Mouse (Mus musculus): ENCODE results near the gene Col4a2. TPM values are rescaled to one million over a fixed set of nuclear protein-coding genes. Genes with fewer than 3 reads are reported as not detected.
"Not testable (repeated sequence)": the region's sequence is repeated elsewhere in the genome, so short reads cannot be mapped to it uniquely, and the experiment has no call there.

The Col4a2 gene
- polyA plus RNA-seq, 1 experiment = 0.14 TPM

- Histone ChIP-seq H3K4me3 (replicated peaks) (no peak overlapping the region), H3K9me3 (ENCODE audit: control insufficient read depth, low read length) (no peaks in the 10 kb centered on the region), H3K36me3 (ENCODE audit: control insufficient read depth) (no peaks in the 10 kb centered on the region; the same call in 1 of the 2 replicates), H3K27me3 (ENCODE audit: control insufficient read depth) (no peaks in the 10 kb centered on the region), H3K4me1 (ENCODE audit: control insufficient read depth) (peaks cover 2% of the 10 kb centered on the region)
- no peak for TF ChIP-seq TAL1 (IDR thresholded peaks at IDR 0.05; ENCODE audit: low read length)
- TF ChIP-seq GATA1 (IDR thresholded peaks at IDR 0.05; ENCODE audit: low read length) = no peak
These were observed 146.4 kb downstream of the Col4a2 start for GRCm38 (mm10) chr8:11459016-11459415.

- Histone ChIP-seq H3K9me3 (ENCODE audit: control insufficient read depth, low read length) (no peaks in the 10 kb centered on the region), H3K36me3 (ENCODE audit: control insufficient read depth) (no peaks in the 10 kb centered on the region), H3K4me3 (replicated peaks) (no peak overlapping the region), H3K4me1 (ENCODE audit: control insufficient read depth) (peaks cover 2% of the 10 kb centered on the region), H3K27me3 (ENCODE audit: control insufficient read depth) (no peaks in the 10 kb centered on the region)
- TF ChIP-seq GATA1 (IDR thresholded peaks at IDR 0.05; ENCODE audit: low read length) (no peak), TAL1 (IDR thresholded peaks at IDR 0.05; ENCODE audit: low read length) (no peak)
These were observed 148.3 kb downstream of the Col4a2 start for GRCm38 (mm10) chr8:11460934-11461333.

GRCm38 (mm10) chr8:11461847-11462246, 149.2 kb downstream of the Col4a2 start:
- TF ChIP-seq GATA1 (IDR thresholded peaks at IDR 0.05; ENCODE audit: low read length) (no peak), TAL1 (IDR thresholded peaks at IDR 0.05; ENCODE audit: low read length) (no peak)
- no peaks in the 10 kb centered on the region for H3K9me3 ChIP-seq (ENCODE audit: control insufficient read depth, low read length)
- no peaks in the 10 kb centered on the region for H3K27me3 ChIP-seq (ENCODE audit: control insufficient read depth)
- H3K36me3 ChIP-seq (ENCODE audit: control insufficient read depth) = no peaks in the 10 kb centered on the region
- H3K4me3 ChIP-seq (replicated peaks) = no peak overlapping the region
- H3K4me1 ChIP-seq (ENCODE audit: control insufficient read depth) = peaks cover 2% of the 10 kb centered on the region

- Histone ChIP-seq H3K27me3 (ENCODE audit: control insufficient read depth) (no peaks in the 10 kb centered on the region), H3K9me3 (ENCODE audit: control insufficient read depth, low read length) (peaks cover 4% of the 10 kb centered on the region), H3K36me3 (ENCODE audit: control insufficient read depth) (no peaks in the 10 kb centered on the region), H3K4me1 (ENCODE audit: control insufficient read depth) (peaks cover 2% of the 10 kb centered on the region), H3K4me3 (replicated peaks) (no peak overlapping the region)
- TF ChIP-seq TAL1 (IDR thresholded peaks at IDR 0.05; ENCODE audit: low read length) (no peak), GATA1 (IDR thresholded peaks at IDR 0.05; ENCODE audit: low read length) (no peak)
These were observed 150.0 kb downstream of the Col4a2 start for GRCm38 (mm10) chr8:11462641-11463040.

GRCm38 (mm10) chr8:11463541-11463888, 150.9 kb downstream of the Col4a2 start:
- H3K36me3 ChIP-seq (ENCODE audit: control insufficient read depth) = no peaks in the 10 kb centered on the region; the same call in 1 of the 2 replicates
- H3K27me3 ChIP-seq (ENCODE audit: control insufficient read depth) = no peaks in the 10 kb centered on the region
- no peaks in the 10 kb centered on the region for H3K4me1 ChIP-seq (ENCODE audit: control insufficient read depth)
- no peak for TF ChIP-seq TAL1 (IDR thresholded peaks at IDR 0.05; ENCODE audit: low read length)
- no peak for TF ChIP-seq GATA1 (IDR thresholded peaks at IDR 0.05; ENCODE audit: low read length)
- peaks cover 4% of the 10 kb centered on the region for H3K9me3 ChIP-seq (ENCODE audit: control insufficient read depth, low read length)
- H3K4me3 ChIP-seq (replicated peaks) = no peak overlapping the region

GRCm38 (mm10) chr8:11463889-11464706, 151.5 kb downstream of the Col4a2 start:
- H3K4me3 ChIP-seq (replicated peaks) = no peak overlapping the region
- no peaks in the 10 kb centered on the region; the same call in 1 of the 2 replicates for H3K36me3 ChIP-seq (ENCODE audit: control insufficient read depth)
- no peaks in the 10 kb centered on the region for H3K4me1 ChIP-seq (ENCODE audit: control insufficient read depth)
- H3K9me3 ChIP-seq (ENCODE audit: control insufficient read depth, low read length) = peaks cover 4% of the 10 kb centered on the region
- TF ChIP-seq TAL1 (IDR thresholded peaks at IDR 0.05; ENCODE audit: low read length) (no peak), GATA1 (IDR thresholded peaks at IDR 0.05; ENCODE audit: low read length) (no peak)
- H3K27me3 ChIP-seq (ENCODE audit: control insufficient read depth) = no peaks in the 10 kb centered on the region

GRCm38 (mm10) chr8:11464707-11464964, 152.0 kb downstream of the Col4a2 start:
- no peaks in the 10 kb centered on the region; the same call in 1 of the 2 replicates for H3K36me3 ChIP-seq (ENCODE audit: control insufficient read depth)
- H3K4me3 ChIP-seq (replicated peaks) = no peak overlapping the region
- H3K4me1 ChIP-seq (ENCODE audit: control insufficient read depth) = no peaks in the 10 kb centered on the region
- peaks cover 4% of the 10 kb centered on the region for H3K9me3 ChIP-seq (ENCODE audit: control insufficient read depth, low read length)
- H3K27me3 ChIP-seq (ENCODE audit: control insufficient read depth) = no peaks in the 10 kb centered on the region
- TF ChIP-seq TAL1 (IDR thresholded peaks at IDR 0.05; ENCODE audit: low read length) = no peak
- TF ChIP-seq GATA1 (IDR thresholded peaks at IDR 0.05; ENCODE audit: low read length) = no peak

- H3K4me3 ChIP-seq (replicated peaks) = no peak overlapping the region
- H3K4me1 ChIP-seq (ENCODE audit: control insufficient read depth) = no peaks in the 10 kb centered on the region
- peaks cover 4% of the 10 kb centered on the region for H3K9me3 ChIP-seq (ENCODE audit: control insufficient read depth, low read length)
- TF ChIP-seq TAL1 (IDR thresholded peaks at IDR 0.05; ENCODE audit: low read length) (no peak), GATA1 (IDR thresholded peaks at IDR 0.05; ENCODE audit: low read length) (no peak)
- H3K36me3 ChIP-seq (ENCODE audit: control insufficient read depth) = no peaks in the 10 kb centered on the region; the same call in 1 of the 2 replicates
- no peaks in the 10 kb centered on the region for H3K27me3 ChIP-seq (ENCODE audit: control insufficient read depth)
These were observed 153.0 kb downstream of the Col4a2 start for GRCm38 (mm10) chr8:11465619-11466018.

GRCm38 (mm10) chr8:11466528-11466927, 153.9 kb downstream of the Col4a2 start:
- not testable (repeated sequence) for H3K27me3 ChIP-seq (ENCODE audit: control insufficient read depth); H3K4me3 ChIP-seq (replicated peaks); H3K36me3 ChIP-seq (ENCODE audit: control insufficient read depth); H3K4me1 ChIP-seq (ENCODE audit: control insufficient read depth); H3K9me3 ChIP-seq (ENCODE audit: control insufficient read depth, low read length)

- Histone ChIP-seq H3K27me3 (ENCODE audit: control insufficient read depth) (peaks cover 10% of the 10 kb centered on the region), H3K4me1 (ENCODE audit: control insufficient read depth) (no peaks in the 10 kb centered on the region), H3K9me3 (ENCODE audit: control insufficient read depth, low read length) (peaks cover 4% of the 10 kb centered on the region), H3K36me3 (ENCODE audit: control insufficient read depth) (no peaks in the 10 kb centered on the region; the same call in 1 of the 2 replicates), H3K4me3 (replicated peaks) (no peak overlapping the region)
- TF ChIP-seq GATA1 (IDR thresholded peaks at IDR 0.05; ENCODE audit: low read length) (no peak), TAL1 (IDR thresholded peaks at IDR 0.05; ENCODE audit: low read length) (no peak)
These were observed 156.5 kb downstream of the Col4a2 start for GRCm38 (mm10) chr8:11469095-11469494.

Data from erythroblast, embryonic 14.5 days (primary cell).